Mouse (Mus musculus) intestine, embryonic 16.5 days (tissue): Measurements from ENCODE around the gene Gm20605. TPM values are rescaled to one million over a fixed set of nuclear protein-coding genes. Genes with fewer than 3 reads are reported as not detected.
A peak's percentile ranks its signal among the peaks of the same experiment; 100 is the strongest.

Source experiments
- ATAC-seq: fragments of 200-750 bp; cut with Nextera tagmentation; 2 replicates; pipeline ENCODE4 v1.8.0; 2017; ENCODE audit warnings: moderate TSS enrichment, moderate library complexity
- H3K27ac ChIP-seq: fragments of 300-500 bp; sonication (generic); 2 replicates; pipeline ENCODE4 v1.5.1; 2014; ENCODE audit warnings: mild to moderate bottlenecking, low read length
- H3K27me3 ChIP-seq: fragments of 300-500 bp; sonication (generic); replicated peaks from 2 replicates; pipeline ENCODE4 v1.6.1; 2014; ENCODE audit warnings: low read length, control low read depth, mixed read lengths; ENCODE audit not compliant: control insufficient read depth, insufficient read depth
- H3K36me3 ChIP-seq: fragments of 300-500 bp; sonication (generic); 2 replicates; pipeline ENCODE4 v1.6.1; 2014; ENCODE audit warnings: low read length, control low read depth; ENCODE audit not compliant: control insufficient read depth, insufficient read depth
- H3K4me1 ChIP-seq: fragments of 300-500 bp; sonication (generic); 2 replicates; pipeline ENCODE4 v1.6.1; 2014; ENCODE audit warnings: low read length, control low read depth, mixed read lengths; ENCODE audit not compliant: control insufficient read depth, insufficient read depth
- H3K4me2 ChIP-seq: fragments of 300-500 bp; sonication (generic); 2 replicates; pipeline ENCODE4 v1.6.1; 2014; ENCODE audit warnings: low read depth, low read length, control low read depth
- H3K4me3 ChIP-seq: fragments of 300-500 bp; sonication (generic); 2 replicates; pipeline ENCODE4 v1.5.1; 2014; ENCODE audit warnings: mild to moderate bottlenecking, low read length
- H3K9ac ChIP-seq: fragments of 300-500 bp; sonication (generic); 2 replicates; pipeline ENCODE4 v1.6.1; 2014; ENCODE audit warnings: low read depth, low read length
- H3K9me3 ChIP-seq: fragments of 300-500 bp; sonication (generic); 2 replicates; pipeline ENCODE4 v1.6.1; 2016; ENCODE audit warnings: low read length, control low read depth; ENCODE audit not compliant: control insufficient read depth
- WGBS: fragments of 180-500 bp; shearing (Covaris S2); extraction: QIAGEN DNeasy Blood & Tissue Kit; methylation state at CpG from one replicate; pipeline ENCODE4 v1.1.7; 2014; 5-methylcytosine and 5-hydroxymethylcytosine counted together
- polyA plus RNA-seq: library from polyadenylated mRNA; unstranded; fragments of >200 nt; fragmentation: Nextera tagmentation; extraction: Ambion mirVana; gene quantifications from 2 replicates; pipeline ENCODE4 v1.2.1, GENCODE M21; 2015

Gm20605 gene
- polyA plus RNA-seq, 1 experiment from 2014 or later, result 10.8 TPM

- no peak overlapping the region for H3K4me3 ChIP-seq
- H3K4me1 ChIP-seq, result peaks cover 22% of the 10 kb centered on the region
- WGBS, result 76% methylated on average over 2 of the region's 2 CpGs
- no peak overlapping the region for H3K9ac ChIP-seq
- ATAC-seq, result no peak
- H3K36me3 ChIP-seq, result no peaks in the 10 kb centered on the region
- no peaks in the 10 kb centered on the region for H3K27me3 ChIP-seq
- no peaks in the 10 kb centered on the region for H3K9me3 ChIP-seq
- H3K4me2 ChIP-seq, result no peak overlapping the region
- no peak overlapping the region for H3K27ac ChIP-seq
These were observed 30.7 kb upstream of the Gm20605 start for GRCm38 (mm10) chr5:137598100-137598826.

- Histone ChIP-seq H3K27ac (no peak overlapping the region), H3K4me1 (peaks cover 22% of the 10 kb centered on the region), H3K27me3 (no peaks in the 10 kb centered on the region), H3K9ac (peak overlapping the region; percentile 90), H3K36me3 (no peaks in the 10 kb centered on the region), H3K9me3 (no peaks in the 10 kb centered on the region), H3K4me2 (peak overlapping the region; percentile 97), H3K4me3 (peak overlapping the region; percentile 83)
- ATAC-seq, result no peak
- 70% methylated on average over 9 of the region's 9 CpGs for WGBS
These were observed 29.4 kb upstream of the Gm20605 start for GRCm38 (mm10) chr5:137599600-137599999.

GRCm38 (mm10) chr5:137600281-137600618 is 28.7 kb upstream of the Gm20605 start:
- Histone ChIP-seq H3K4me1 (peaks cover 22% of the 10 kb centered on the region), H3K4me3 (peak overlapping the region; percentile 83), H3K27me3 (no peaks in the 10 kb centered on the region), H3K36me3 (no peaks in the 10 kb centered on the region), H3K9me3 (no peaks in the 10 kb centered on the region), H3K27ac (peak overlapping the region; percentile 84), H3K4me2 (peak overlapping the region; percentile 97), H3K9ac (peak overlapping the region; percentile 90)
- WGBS, result under 1% methylated on average over 19 of the region's 19 CpGs
- peak; percentile 59 for ATAC-seq

- peaks cover 22% of the 10 kb centered on the region for H3K4me1 ChIP-seq
- H3K4me2 ChIP-seq, result peak within 1 kb of the TSS; percentile 97
- WGBS, result under 1% methylated on average over 41 of the region's 41 CpGs
- H3K9ac ChIP-seq, result peak within 1 kb of the TSS; percentile 90
- H3K4me3 ChIP-seq, result peak within 1 kb of the TSS; percentile 83
- peak within 1 kb of the TSS; percentile 92 for H3K27ac ChIP-seq
- no peaks in the 10 kb centered on the region for H3K27me3 ChIP-seq
- H3K36me3 ChIP-seq, result no peaks in the 10 kb centered on the region
- no peaks in the 10 kb centered on the region for H3K9me3 ChIP-seq
- peak; percentile 96 for ATAC-seq
These were observed 28.2 kb upstream of the Gm20605 start, which contains the start of gene Mospd3 for GRCm38 (mm10) chr5:137600619-137601364. Mospd3 (minus strand) TSS chr5:137601058.

- peak; percentile 5; the same call in 1 of the 2 replicates for ATAC-seq
- Histone ChIP-seq H3K36me3 (no peaks in the 10 kb centered on the region), H3K4me3 (peak overlapping the region; percentile 83), H3K9ac (peak overlapping the region; percentile 90), H3K27ac (peak overlapping the region; percentile 92), H3K9me3 (no peaks in the 10 kb centered on the region), H3K4me1 (peaks cover 22% of the 10 kb centered on the region), H3K4me2 (peak overlapping the region; percentile 63), H3K27me3 (no peaks in the 10 kb centered on the region)
- WGBS, result under 1% methylated on average over 22 of the region's 22 CpGs
These were observed 27.6 kb upstream of the Gm20605 start for GRCm38 (mm10) chr5:137601365-137601729.

GRCm38 (mm10) chr5:137607860-137608653 is 20.9 kb upstream of the Gm20605 start:
- H3K27me3 ChIP-seq, result no peaks in the 10 kb centered on the region
- H3K9me3 ChIP-seq, result no peaks in the 10 kb centered on the region
- WGBS, result 24% methylated on average over 26 of the region's 26 CpGs
- peaks cover 37% of the 10 kb centered on the region for H3K4me1 ChIP-seq
- H3K4me3 ChIP-seq, result peak overlapping the region; percentile 12
- no peak for ATAC-seq
- no peak overlapping the region for H3K27ac ChIP-seq
- no peaks in the 10 kb centered on the region for H3K36me3 ChIP-seq
- peak overlapping the region; percentile 39; the same call in 1 of the 2 replicates for H3K9ac ChIP-seq
- H3K4me2 ChIP-seq, result peak overlapping the region; percentile 43

GRCm38 (mm10) chr5:137608654-137609190 is 20.3 kb upstream of the Gm20605 start:
- Histone ChIP-seq H3K9ac (peak overlapping the region; percentile 39; the same call in 1 of the 2 replicates), H3K4me2 (peak overlapping the region; percentile 43), H3K4me1 (peaks cover 41% of the 10 kb centered on the region), H3K9me3 (no peaks in the 10 kb centered on the region), H3K27ac (no peak overlapping the region), H3K4me3 (peak overlapping the region; percentile 12), H3K27me3 (no peaks in the 10 kb centered on the region), H3K36me3 (no peaks in the 10 kb centered on the region)
- ATAC-seq, result no peak
- 26% methylated on average over 22 of the region's 23 CpGs for WGBS

GRCm38 (mm10) chr5:137609292-137609691 is 19.7 kb upstream of the Gm20605 start:
- Histone ChIP-seq H3K27ac (no peak overlapping the region), H3K4me2 (no peak overlapping the region), H3K36me3 (no peaks in the 10 kb centered on the region), H3K9me3 (no peaks in the 10 kb centered on the region), H3K27me3 (no peaks in the 10 kb centered on the region), H3K9ac (0 out of 2 replicates have a peak overlapping the region, but pooled peaks have one; percentile 39), H3K4me1 (peaks cover 43% of the 10 kb centered on the region), H3K4me3 (no peak overlapping the region)
- ATAC-seq, result no peak
- 63% methylated on average over 3 of the region's 3 CpGs for WGBS

- H3K27me3 ChIP-seq, result no peaks in the 10 kb centered on the region
- peak overlapping the region; percentile 65 for H3K9ac ChIP-seq
- peaks cover 43% of the 10 kb centered on the region for H3K4me1 ChIP-seq
- 70% methylated on average over 4 of the region's 4 CpGs for WGBS
- H3K9me3 ChIP-seq, result no peaks in the 10 kb centered on the region
- H3K27ac ChIP-seq, result peak overlapping the region; percentile 91
- peak overlapping the region; percentile 42 for H3K4me2 ChIP-seq
- H3K4me3 ChIP-seq, result peak overlapping the region; percentile 32
- no peak for ATAC-seq
- H3K36me3 ChIP-seq, result no peaks in the 10 kb centered on the region
These were observed 18.9 kb upstream of the Gm20605 start for GRCm38 (mm10) chr5:137610056-137610455.
